Mouse (Mus musculus) heart, postnatal 25 days (tissue): ENCODE measurements around the gene Gm10160. TPM values are rescaled to one million over a fixed set of nuclear protein-coding genes. Genes with fewer than 3 reads are reported as not detected.
A peak's percentile ranks its signal among the peaks of the same experiment; 100 is the strongest.

ENCODE experiments used
- DNase-seq: peaks from one replicate; pipeline ENCODE4 v3.0.0; 2022; ENCODE audit warnings: low spot score
- intact Hi-C: fragments of 180-260 bp; cut with DNase I; formaldehyde crosslinking; loops from one replicate; pipeline ENCODE4 v1.15.1; 2025
- total RNA-seq, 2 experiments: library from RNA; stranded (reverse); gene quantifications; 2 replicates each; pipeline ENCODE4 v1.2.3; 2021

Gm10160 gene
- total RNA-seq, 2 experiments from 2014 or later: not detected

- DNase-seq: no peak
- intact Hi-C loops: no loop called here
Measured at GRCm38 (mm10) chr7:81835430-81835829, 20.2 kb downstream of the Gm10160 start.

- no peak for DNase-seq
- intact Hi-C loops: no loop called here
Measured at GRCm38 (mm10) chr7:81834847-81835246, 20.7 kb downstream of the Gm10160 start.

GRCm38 (mm10) chr7:81829379-81829894 lies 26.2 kb downstream of the Gm10160 start, which contains the start of gene Btbd1:
Gene Btbd1, minus strand, starts transcription at chr7:81829431.
- DNase-seq: peak; percentile 81
- intact Hi-C loops: loop anchor here (2.0 kb wide), 3 partner anchors 29 to 105 kb away; partner anchors contain the start of genes 3110040N11Rik, Hdgfl3 and Tm6sf1

GRCm38 (mm10) chr7:81828681-81829378 lies 26.8 kb downstream of the Gm10160 start:
- DNase-seq: peak; percentile 30
- intact Hi-C loops: loop anchor here (2.0 kb wide), 3 partner anchors 30 to 106 kb away; partner anchors contain the start of genes 3110040N11Rik, Hdgfl3 and Tm6sf1

- intact Hi-C loops: loop anchor here (2.0 kb wide), 3 partner anchors 31 to 107 kb away; partner anchors contain the start of genes 3110040N11Rik, Hdgfl3 and Tm6sf1
- no peak for DNase-seq
Measured at GRCm38 (mm10) chr7:81827806-81828667, 27.6 kb downstream of the Gm10160 start.

- DNase-seq: no peak
- intact Hi-C loops: no loop called here
Measured at GRCm38 (mm10) chr7:81825381-81825780, 30.2 kb downstream of the Gm10160 start.

- intact Hi-C loops: no loop called here
- DNase-seq: no peak
Measured at GRCm38 (mm10) chr7:81824906-81825305, 30.7 kb downstream of the Gm10160 start.

GRCm38 (mm10) chr7:81806067-81806466 lies 49.5 kb downstream of the Gm10160 start:
- DNase-seq: no peak
- intact Hi-C loops: loop anchor here (5.0 kb wide), 1 partner anchor 66 kb away; no protein-coding TSS in a partner anchor

Other genes starting within 250 kb of the Gm10160 start
- 100 to 1,000 TPM; 102 to 112 TPM for gene Homer2, start 148.3 kb downstream of the Gm10160 start, total RNA-seq
- gene Ramac, start 92.9 kb downstream of the Gm10160 start, total RNA-seq: 10 to 100 TPM; 30.0 to 31.1 TPM
- gene 3110040N11Rik, start 66.3 kb downstream of the Gm10160 start, total RNA-seq: 10 to 100 TPM; 21.8 to 28.5 TPM
- gene Btbd1, start 26.4 kb downstream of the Gm10160 start, total RNA-seq: 100 to 1,000 TPM; 121 to 134 TPM
- 10 to 100 TPM; 13.1 to 13.4 TPM for gene Tm6sf1, start 3.2 kb upstream of the Gm10160 start, total RNA-seq
- gene Hdgfl3, start 78.7 kb upstream of the Gm10160 start, total RNA-seq: 1 to 10 TPM; 6.6 to 7.2 TPM
- 1 to 10 TPM; 1.7 to 2.3 TPM for gene Bnc1, start 136.5 kb upstream of the Gm10160 start, total RNA-seq